Mouse (Mus musculus): ENCODE results near the gene Rdh7. TPM values are rescaled to one million over a fixed set of nuclear protein-coding genes. Genes with fewer than 3 reads are reported as not detected.
"Not testable (repeated sequence)": the region's sequence is repeated elsewhere in the genome, so short reads cannot be mapped to it uniquely, and the experiment has no call there.

The Rdh7 gene
- polyA plus RNA-seq, 1 experiment from 2014 or later = not detected

DNA sequence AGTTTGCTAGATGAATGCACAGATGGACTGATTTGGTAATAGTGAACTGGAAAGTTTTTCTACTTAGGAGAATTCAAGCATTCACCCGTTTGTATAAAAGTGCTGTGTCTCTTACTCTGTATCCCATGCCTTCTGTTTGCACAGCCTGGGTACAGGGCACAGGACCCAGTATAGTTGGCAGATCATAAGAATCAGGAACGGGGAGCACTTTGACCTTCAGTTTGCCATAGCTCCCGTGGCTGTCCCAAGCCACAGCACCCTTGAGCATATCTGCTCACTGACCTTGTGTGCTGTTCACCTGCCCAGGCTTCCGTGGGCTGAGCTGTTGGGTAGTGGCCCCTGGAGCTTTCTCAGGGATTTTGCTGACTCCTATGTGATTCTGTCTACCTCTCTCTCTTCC, 13.1 kb upstream of the Rdh7 start:
- ATAC-seq (ENCODE audit: insufficient number of reproducible peaks, insufficient read depth, low FRiP score, low read depth) = no peak
- H3K9ac ChIP-seq (replicated peaks; ENCODE audit: low read depth, low read length) = no peak overlapping the region
- no peaks in the 10 kb centered on the region for H3K9me3 ChIP-seq (ENCODE audit: control insufficient read depth, low read depth, low read length)
- H3K4me2 ChIP-seq (replicated peaks; ENCODE audit: low read depth, low read length) = no peak overlapping the region
- peaks cover 3% of the 10 kb centered on the region; the same call in 1 of the 2 replicates for H3K4me1 ChIP-seq (ENCODE audit: control insufficient read depth, insufficient read depth, low read length)
- no peak overlapping the region for H3K4me3 ChIP-seq (ENCODE audit: low read depth, low read length)
- no peaks in the 10 kb centered on the region for H3K36me3 ChIP-seq (ENCODE audit: control insufficient read depth, insufficient read depth, low read length)
- no peaks in the 10 kb centered on the region for H3K27me3 ChIP-seq (ENCODE audit: control insufficient read depth, insufficient read depth, low read length)
- 74% methylated on average over 4 of the region's 4 CpGs for WGBS
- H3K27ac ChIP-seq (ENCODE audit: low read length) = no peak overlapping the region

DNA sequence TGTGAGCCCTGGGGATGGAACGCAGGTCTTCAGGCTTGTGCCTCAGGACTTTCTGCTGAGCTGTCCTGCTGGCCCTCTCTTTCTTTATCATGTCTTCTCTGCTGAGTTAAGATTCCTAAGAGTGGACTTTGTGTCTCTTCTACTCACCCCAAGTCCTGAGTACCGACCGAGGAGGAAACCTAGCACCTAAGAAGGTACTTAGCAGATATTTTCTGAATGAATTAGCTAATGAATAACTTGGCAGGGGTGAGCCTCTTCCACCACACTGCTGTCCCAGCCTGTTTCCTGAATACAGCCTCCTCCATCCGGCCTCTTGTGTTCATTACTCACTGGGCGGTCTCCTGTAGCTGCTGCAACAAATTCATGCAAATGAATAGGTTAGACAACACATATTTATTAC, 11.2 kb upstream of the Rdh7 start:
- H3K27me3 ChIP-seq (ENCODE audit: control insufficient read depth, insufficient read depth, low read length) = no peaks in the 10 kb centered on the region
- WGBS = 61% methylated on average over 5 of the region's 5 CpGs
- no peak for ATAC-seq (ENCODE audit: insufficient number of reproducible peaks, insufficient read depth, low FRiP score, low read depth)
- no peak overlapping the region for H3K4me3 ChIP-seq (ENCODE audit: low read depth, low read length)
- H3K9ac ChIP-seq (replicated peaks; ENCODE audit: low read depth, low read length) = no peak overlapping the region
- no peak overlapping the region for H3K4me2 ChIP-seq (replicated peaks; ENCODE audit: low read depth, low read length)
- no peak overlapping the region for H3K27ac ChIP-seq (ENCODE audit: low read length)
- no peaks in the 10 kb centered on the region for H3K9me3 ChIP-seq (ENCODE audit: control insufficient read depth, low read depth, low read length)
- H3K4me1 ChIP-seq (ENCODE audit: control insufficient read depth, insufficient read depth, low read length) = peaks cover under 1% of the 10 kb centered on the region; the same call in 1 of the 2 replicates
- no peaks in the 10 kb centered on the region for H3K36me3 ChIP-seq (ENCODE audit: control insufficient read depth, insufficient read depth, low read length)

DNA sequence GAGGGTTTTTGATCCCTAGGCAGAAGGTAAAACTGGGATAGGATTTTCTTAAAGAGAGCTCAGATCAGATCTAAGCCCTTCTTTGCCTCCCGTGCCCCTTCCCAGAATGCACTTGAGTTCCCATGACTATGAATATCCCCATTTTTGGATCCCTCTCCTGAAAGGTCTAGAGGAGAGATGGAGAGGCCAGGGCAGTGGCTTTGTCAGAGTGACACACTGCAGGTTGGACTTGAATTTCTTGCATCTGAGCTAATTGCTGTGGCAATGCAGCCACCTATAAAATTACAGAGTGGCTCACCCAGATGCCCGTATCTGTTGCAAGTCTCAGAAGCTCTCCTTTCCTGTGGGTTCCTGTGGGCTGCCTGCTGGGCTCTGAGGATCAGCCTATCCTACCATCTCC, 9.6 kb upstream of the Rdh7 start, which contains the start of gene Sdr9c7:
Sdr9c7 (plus strand) TSS at position 301 of the 400 bp plus-strand sequence.
- Histone ChIP-seq H3K9me3 (ENCODE audit: control insufficient read depth, low read depth, low read length) (no peaks in the 10 kb centered on the region), H3K4me1 (ENCODE audit: control insufficient read depth, insufficient read depth, low read length) (peaks cover 4% of the 10 kb centered on the region; the same call in 1 of the 2 replicates), H3K27me3 (ENCODE audit: control insufficient read depth, insufficient read depth, low read length) (no peaks in the 10 kb centered on the region), H3K36me3 (ENCODE audit: control insufficient read depth, insufficient read depth, low read length) (no peaks in the 10 kb centered on the region), H3K4me2 (replicated peaks; ENCODE audit: low read depth, low read length) (no peak within 1 kb of the TSS), H3K4me3 (ENCODE audit: low read depth, low read length) (no peak within 1 kb of the TSS), H3K27ac (ENCODE audit: low read length) (no peak within 1 kb of the TSS), H3K9ac (replicated peaks; ENCODE audit: low read depth, low read length) (no peak within 1 kb of the TSS)
- no peak for ATAC-seq (ENCODE audit: insufficient number of reproducible peaks, insufficient read depth, low FRiP score, low read depth)
- WGBS = 71% methylated on average over 2 of the region's 2 CpGs

DNA sequence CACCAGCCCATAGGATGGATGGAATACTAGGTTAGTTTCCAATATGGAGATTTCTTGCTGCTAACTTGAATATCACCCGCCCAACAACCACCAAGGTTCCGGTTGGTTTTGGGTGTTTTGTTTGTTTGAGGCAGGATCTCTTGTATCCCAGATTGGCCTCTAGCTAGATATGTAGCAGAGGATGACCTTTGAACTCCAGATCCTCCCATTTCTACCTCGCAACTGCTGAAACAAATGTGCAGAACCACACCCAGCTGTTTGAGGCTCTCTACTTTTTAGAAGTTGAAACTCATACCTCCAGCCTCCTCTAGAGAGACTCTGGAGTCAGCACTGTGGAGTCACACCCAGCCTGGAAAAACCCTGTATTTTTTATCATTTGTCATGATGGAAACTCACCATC, 8.9 kb upstream of the Rdh7 start:
- WGBS = 75% methylated on average over 3 of the region's 3 CpGs
- H3K36me3 ChIP-seq (ENCODE audit: control insufficient read depth, insufficient read depth, low read length) = no peaks in the 10 kb centered on the region
- H3K27ac ChIP-seq (ENCODE audit: low read length) = no peak overlapping the region
- no peak overlapping the region for H3K4me2 ChIP-seq (replicated peaks; ENCODE audit: low read depth, low read length)
- H3K9me3 ChIP-seq (ENCODE audit: control insufficient read depth, low read depth, low read length) = no peaks in the 10 kb centered on the region
- H3K4me1 ChIP-seq (ENCODE audit: control insufficient read depth, insufficient read depth, low read length) = peaks cover 4% of the 10 kb centered on the region; the same call in 1 of the 2 replicates
- no peaks in the 10 kb centered on the region for H3K27me3 ChIP-seq (ENCODE audit: control insufficient read depth, insufficient read depth, low read length)
- no peak overlapping the region for H3K9ac ChIP-seq (replicated peaks; ENCODE audit: low read depth, low read length)
- H3K4me3 ChIP-seq (ENCODE audit: low read depth, low read length) = no peak overlapping the region
- no peak for ATAC-seq (ENCODE audit: insufficient number of reproducible peaks, insufficient read depth, low FRiP score, low read depth)

DNA sequence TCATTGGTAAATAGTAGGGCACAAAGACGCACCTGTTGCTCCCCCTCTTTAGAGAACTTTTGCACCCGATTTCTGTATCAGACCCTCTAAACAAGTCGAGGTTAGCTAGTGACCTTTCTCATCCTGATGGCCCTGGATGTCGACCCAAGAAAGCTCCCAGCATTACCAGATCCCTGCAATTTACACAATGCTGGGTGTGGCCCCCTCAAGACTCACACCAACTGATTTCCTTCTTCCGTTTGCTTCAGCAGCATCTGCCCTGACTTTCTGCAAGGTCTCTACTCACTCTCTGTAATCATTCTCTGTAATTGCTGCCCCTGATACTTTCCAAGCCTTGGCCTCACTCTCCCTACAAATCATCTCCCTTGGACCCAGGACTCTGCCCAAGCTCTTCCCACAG, 8.1 kb upstream of the Rdh7 start:
- Histone ChIP-seq H3K4me2 (replicated peaks; ENCODE audit: low read depth, low read length) (no peak overlapping the region), H3K9ac (replicated peaks; ENCODE audit: low read depth, low read length) (no peak overlapping the region), H3K4me1 (ENCODE audit: control insufficient read depth, insufficient read depth, low read length) (peaks cover 4% of the 10 kb centered on the region; the same call in 1 of the 2 replicates), H3K9me3 (ENCODE audit: control insufficient read depth, low read depth, low read length) (no peaks in the 10 kb centered on the region), H3K36me3 (ENCODE audit: control insufficient read depth, insufficient read depth, low read length) (no peaks in the 10 kb centered on the region), H3K27me3 (ENCODE audit: control insufficient read depth, insufficient read depth, low read length) (no peaks in the 10 kb centered on the region), H3K4me3 (ENCODE audit: low read depth, low read length) (no peak overlapping the region), H3K27ac (ENCODE audit: low read length) (no peak overlapping the region)
- ATAC-seq (ENCODE audit: insufficient number of reproducible peaks, insufficient read depth, low FRiP score, low read depth) = no peak
- WGBS = 50% methylated on average over 5 of the region's 5 CpGs

DNA sequence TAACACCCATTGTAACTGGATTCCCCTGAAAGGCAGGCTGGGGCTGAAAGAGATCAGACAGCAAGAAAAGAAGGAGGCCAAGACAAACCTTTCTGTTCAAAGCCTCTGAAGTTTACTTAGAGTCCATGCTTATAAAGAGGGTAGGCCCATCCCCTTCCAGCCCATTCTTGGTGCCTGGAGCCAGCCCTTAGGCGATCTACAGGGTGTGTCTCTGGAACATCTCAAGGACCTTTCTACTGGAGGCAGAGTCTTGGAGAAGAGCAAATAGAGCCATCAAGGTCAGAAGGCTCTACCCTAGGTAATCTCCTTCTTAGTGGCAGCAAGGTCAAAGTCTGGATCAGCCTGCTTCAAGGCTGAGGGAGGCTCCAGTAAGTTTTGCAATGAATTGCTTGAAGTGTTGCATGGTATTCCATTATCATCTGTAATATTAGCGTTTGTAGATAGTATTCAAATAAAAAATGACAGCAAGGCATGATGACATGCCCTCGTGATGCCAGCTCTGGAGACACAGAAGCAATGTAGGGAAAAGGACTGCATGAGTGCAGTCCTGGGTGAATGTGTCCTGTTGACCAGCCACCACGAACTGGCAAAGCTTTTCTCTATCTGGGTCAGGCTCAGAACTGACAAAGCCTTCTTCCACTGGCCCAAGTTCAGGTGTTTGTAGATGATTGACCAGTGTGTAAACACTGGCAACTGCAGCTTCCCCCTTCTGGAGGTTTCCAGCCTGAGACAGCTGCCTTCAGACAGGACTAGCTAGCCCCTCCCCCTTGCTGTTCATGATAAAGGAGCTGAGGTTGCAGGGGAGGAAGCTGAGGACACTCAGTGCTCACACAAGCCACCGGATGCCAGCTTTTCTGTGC, 4.8 kb upstream of the Rdh7 start:
- H3K9ac ChIP-seq (replicated peaks; ENCODE audit: low read depth, low read length); H3K4me3 ChIP-seq (ENCODE audit: low read depth, low read length); H3K36me3 ChIP-seq (ENCODE audit: control insufficient read depth, insufficient read depth, low read length); H3K27ac ChIP-seq (ENCODE audit: low read length); H3K9me3 ChIP-seq (ENCODE audit: control insufficient read depth, low read depth, low read length); H3K4me1 ChIP-seq (ENCODE audit: control insufficient read depth, insufficient read depth, low read length); H3K27me3 ChIP-seq (ENCODE audit: control insufficient read depth, insufficient read depth, low read length); H3K4me2 ChIP-seq (replicated peaks; ENCODE audit: low read depth, low read length): not testable (repeated sequence)
- ATAC-seq (ENCODE audit: insufficient number of reproducible peaks, insufficient read depth, low FRiP score, low read depth) = peak; percentile 92
- WGBS = 49% methylated on average over 5 of the region's 5 CpGs

DNA sequence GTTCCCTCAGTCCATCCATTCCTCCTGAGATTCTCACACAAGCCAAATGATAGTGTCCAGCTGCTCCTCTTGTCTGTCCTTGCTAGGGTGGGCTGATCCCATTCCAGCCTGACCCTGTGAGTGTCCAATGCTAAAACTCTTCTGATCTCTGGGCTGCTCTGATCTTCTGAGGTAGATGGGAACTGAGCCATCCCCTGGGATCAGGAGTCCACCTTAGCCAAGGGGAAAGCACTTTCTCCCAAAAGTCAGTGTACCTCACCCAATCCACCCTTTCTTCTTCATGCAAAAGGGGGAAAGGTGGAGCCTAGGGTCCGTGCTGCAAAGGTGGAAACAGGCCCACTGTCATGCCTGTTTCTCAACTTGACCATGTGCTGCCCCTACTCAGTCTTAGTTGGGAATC, 2.9 kb upstream of the Rdh7 start:
- H3K4me1 ChIP-seq (ENCODE audit: control insufficient read depth, insufficient read depth, low read length) = peaks cover 4% of the 10 kb centered on the region; the same call in 1 of the 2 replicates
- H3K27ac ChIP-seq (ENCODE audit: low read length) = no peak overlapping the region
- no peaks in the 10 kb centered on the region for H3K9me3 ChIP-seq (ENCODE audit: control insufficient read depth, low read depth, low read length)
- H3K27me3 ChIP-seq (ENCODE audit: control insufficient read depth, insufficient read depth, low read length) = no peaks in the 10 kb centered on the region
- no peaks in the 10 kb centered on the region for H3K36me3 ChIP-seq (ENCODE audit: control insufficient read depth, insufficient read depth, low read length)
- no peak overlapping the region for H3K4me2 ChIP-seq (replicated peaks; ENCODE audit: low read depth, low read length)
- H3K4me3 ChIP-seq (ENCODE audit: low read depth, low read length) = no peak overlapping the region
- no peak overlapping the region for H3K9ac ChIP-seq (replicated peaks; ENCODE audit: low read depth, low read length)
- WGBS = 68% methylated on average over 1 of the region's 1 CpGs
- ATAC-seq (ENCODE audit: insufficient number of reproducible peaks, insufficient read depth, low FRiP score, low read depth) = no peak

DNA sequence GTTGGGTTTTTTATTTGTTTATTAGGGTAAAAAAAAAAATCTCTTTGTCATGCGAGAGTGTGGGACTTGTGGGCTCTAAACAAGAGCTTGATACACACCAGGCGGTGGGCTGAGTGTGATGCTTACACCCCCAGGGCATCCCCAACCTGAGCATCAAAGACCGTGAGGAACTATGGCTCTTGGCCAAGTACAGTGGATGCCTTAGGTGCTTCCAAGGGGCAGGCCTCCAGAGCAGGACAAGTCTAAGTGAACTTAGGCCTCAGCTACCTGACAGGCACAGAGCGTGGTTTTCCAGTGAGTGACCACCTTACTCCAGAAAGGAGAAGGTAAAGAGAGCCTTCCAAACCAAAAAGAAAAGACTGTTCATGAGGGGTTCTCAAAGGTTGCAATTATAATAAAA, 1.6 kb downstream of the Rdh7 start:
- H3K27me3 ChIP-seq (ENCODE audit: control insufficient read depth, insufficient read depth, low read length) = no peaks in the 10 kb centered on the region
- no peak overlapping the region for H3K9ac ChIP-seq (replicated peaks; ENCODE audit: low read depth, low read length)
- no peak overlapping the region for H3K4me3 ChIP-seq (ENCODE audit: low read depth, low read length)
- H3K9me3 ChIP-seq (ENCODE audit: control insufficient read depth, low read depth, low read length) = no peaks in the 10 kb centered on the region
- WGBS = 83% methylated on average over 4 of the region's 4 CpGs
- H3K27ac ChIP-seq (ENCODE audit: low read length) = no peak overlapping the region
- H3K4me2 ChIP-seq (replicated peaks; ENCODE audit: low read depth, low read length) = no peak overlapping the region
- ATAC-seq (ENCODE audit: insufficient number of reproducible peaks, insufficient read depth, low FRiP score, low read depth) = no peak
- H3K36me3 ChIP-seq (ENCODE audit: control insufficient read depth, insufficient read depth, low read length) = no peaks in the 10 kb centered on the region
- no peaks in the 10 kb centered on the region for H3K4me1 ChIP-seq (ENCODE audit: control insufficient read depth, insufficient read depth, low read length)
